Mouse (Mus musculus) layer of hippocampus, postnatal 14 days (tissue): ENCODE results near the gene Ninl. TPM values are rescaled to one million over a fixed set of nuclear protein-coding genes. Genes with fewer than 3 reads are reported as not detected.
A peak's percentile ranks its signal among the peaks of the same experiment; 100 is the strongest.
"Not testable (repeated sequence)": the region's sequence is repeated elsewhere in the genome, so short reads cannot be mapped to it uniquely, and the experiment has no call there.

Source experiments
- DNase-seq, 2 experiments: peaks; one replicate each; pipeline ENCODE4 v3.0.0; 2021 to 2022; ENCODE audit warnings: low spot score in 2 of 2, mixed read lengths in 1 of 2
- total RNA-seq, 2 experiments: library from RNA; stranded (reverse); gene quantifications; 2 replicates each; pipeline ENCODE4 v1.2.3; 2021

The Ninl gene
- total RNA-seq, 2 experiments from 2014 or later: 6.1 to 7.8 TPM

- DNase-seq: no peak
Measured at GRCm38 (mm10) chr2:150955859-150956258, 83.3 kb downstream of the Ninl start.

- DNase-seq: no peak
Measured at GRCm38 (mm10) chr2:150951201-150951600, 88.0 kb downstream of the Ninl start.

GRCm38 (mm10) chr2:150950056-150950455, 89.1 kb downstream of the Ninl start:
- no peak for DNase-seq

GRCm38 (mm10) chr2:150949652-150950051, 89.5 kb downstream of the Ninl start:
- no peak for DNase-seq

- DNase-seq: no peak
Measured at GRCm38 (mm10) chr2:150948786-150949185, 90.4 kb downstream of the Ninl start.

GRCm38 (mm10) chr2:150947880-150948611, 91.1 kb downstream of the Ninl start:
- not testable (repeated sequence) for DNase-seq

- DNase-seq: peak in 1 of 2 experiments; percentile 15
Measured at GRCm38 (mm10) chr2:150947341-150947740, 91.8 kb downstream of the Ninl start.

GRCm38 (mm10) chr2:150944017-150944416, 95.2 kb downstream of the Ninl start:
- DNase-seq: no peak

GRCm38 (mm10) chr2:150934659-150935058, 104.5 kb downstream of the Ninl start:
- no peak for DNase-seq

- DNase-seq: no peak
Measured at GRCm38 (mm10) chr2:150933482-150933881, 105.7 kb downstream of the Ninl start.

GRCm38 (mm10) chr2:150930806-150931205, 108.4 kb downstream of the Ninl start:
- DNase-seq: no peak

- DNase-seq: no peak
Measured at GRCm38 (mm10) chr2:150929156-150929555, 110.0 kb downstream of the Ninl start.

GRCm38 (mm10) chr2:150927038-150927720, 112.0 kb downstream of the Ninl start:
- DNase-seq: no peak

- DNase-seq: no peak
Measured at GRCm38 (mm10) chr2:150923505-150923904, 115.7 kb downstream of the Ninl start.

- DNase-seq: no peak
Measured at GRCm38 (mm10) chr2:150923026-150923425, 116.2 kb downstream of the Ninl start.

GRCm38 (mm10) chr2:150922165-150922564, 117.0 kb downstream of the Ninl start:
- DNase-seq: no peak

GRCm38 (mm10) chr2:150921697-150922096, 117.5 kb downstream of the Ninl start:
- DNase-seq: no peak

- DNase-seq: no peak
Measured at GRCm38 (mm10) chr2:150920543-150920942, 118.6 kb downstream of the Ninl start.

- DNase-seq: no peak
Measured at GRCm38 (mm10) chr2:150918720-150919119, 120.5 kb downstream of the Ninl start.

GRCm38 (mm10) chr2:150915786-150916185, 123.4 kb downstream of the Ninl start:
- DNase-seq: no peak

GRCm38 (mm10) chr2:150914781-150915515, 124.2 kb downstream of the Ninl start:
- no peak for DNase-seq

- DNase-seq: no peak
Measured at GRCm38 (mm10) chr2:150910295-150910881, 128.8 kb downstream of the Ninl start.
